Mouse (Mus musculus): ENCODE data around the gene Spdef. TPM values are rescaled to one million over a fixed set of nuclear protein-coding genes. Genes with fewer than 3 reads are reported as not detected.

The Spdef gene
- total and polyA plus RNA-seq, 2 experiments = 0.48 TPM; not detected in 1

- WGBS = 35% methylated on average over 13 of the region's 13 CpGs
- Histone ChIP-seq H3K36me3 (ENCODE audit: control insufficient read depth, insufficient read depth, low read length) (no peaks in the 10 kb centered on the region), H3K4me3 (ENCODE audit: insufficient read depth, low read depth, low read length) (no peak overlapping the region), H3K79me2 (ENCODE audit: control insufficient read depth, insufficient read depth, low read length) (no peaks in the 10 kb centered on the region), H3K27ac (replicated peaks; ENCODE audit: insufficient read depth, low read depth, low read length) (no peak overlapping the region), H3K4me1 (ENCODE audit: control insufficient read depth, insufficient read depth, low read length) (no peaks in the 10 kb centered on the region), H3K27me3 (ENCODE audit: control insufficient read depth, insufficient read depth, low read length) (no peaks in the 10 kb centered on the region), H3K9ac (ENCODE audit: low read depth, low read length) (no peak overlapping the region)
- no peak for DNase-seq (ENCODE audit: extremely low read depth, low read depth, low spot score)
- TF ChIP-seq POLR2A (IDR thresholded peaks at IDR 0.05; ENCODE audit: extremely low read depth, insufficient read depth, low read length) = no peak
These were observed 5.8 kb upstream of the Spdef start for GRCm38 (mm10) chr17:27734344-27735073.

GRCm38 (mm10) chr17:27732694-27733093 lies 3.9 kb upstream of the Spdef start:
- Histone ChIP-seq H3K27me3 (ENCODE audit: control insufficient read depth, insufficient read depth, low read length) (no peaks in the 10 kb centered on the region), H3K79me2 (ENCODE audit: control insufficient read depth, insufficient read depth, low read length) (no peaks in the 10 kb centered on the region), H3K4me3 (ENCODE audit: insufficient read depth, low read depth, low read length) (no peak overlapping the region), H3K9ac (ENCODE audit: low read depth, low read length) (no peak overlapping the region), H3K27ac (replicated peaks; ENCODE audit: insufficient read depth, low read depth, low read length) (no peak overlapping the region), H3K4me1 (ENCODE audit: control insufficient read depth, insufficient read depth, low read length) (no peaks in the 10 kb centered on the region), H3K36me3 (ENCODE audit: control insufficient read depth, insufficient read depth, low read length) (no peaks in the 10 kb centered on the region)
- DNase-seq (ENCODE audit: extremely low read depth, low read depth, low spot score) = no peak
- WGBS = 75% methylated on average over 3 of the region's 3 CpGs
- TF ChIP-seq POLR2A (IDR thresholded peaks at IDR 0.05; ENCODE audit: extremely low read depth, insufficient read depth, low read length) (no peak), CTCF (IDR thresholded peaks at IDR 0.05; ENCODE audit: low read depth, low read length) (no peak)

DNA sequence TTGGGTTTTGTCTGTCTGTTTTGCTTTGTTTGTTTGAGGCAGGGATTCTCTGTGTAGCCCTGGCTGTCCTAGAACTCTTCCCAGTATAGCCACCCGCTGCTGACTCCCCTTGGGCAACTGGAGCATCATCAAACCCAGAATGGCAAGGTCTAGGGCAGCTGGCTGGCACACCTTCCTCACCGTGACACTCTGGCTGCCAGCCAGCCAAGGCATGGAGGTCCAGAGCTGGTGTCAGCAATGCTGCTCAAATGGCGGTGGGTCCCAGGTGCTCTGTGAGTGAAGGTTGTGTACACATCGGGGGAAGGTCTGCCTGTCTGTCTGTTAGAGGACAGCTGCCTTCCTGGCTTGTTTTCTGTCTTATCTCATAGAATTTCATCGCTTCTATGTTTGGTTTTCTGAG lies 3.4 kb upstream of the Spdef start:
- Histone ChIP-seq H3K4me3 (ENCODE audit: insufficient read depth, low read depth, low read length) (no peak overlapping the region), H3K4me1 (ENCODE audit: control insufficient read depth, insufficient read depth, low read length) (no peaks in the 10 kb centered on the region), H3K79me2 (ENCODE audit: control insufficient read depth, insufficient read depth, low read length) (no peaks in the 10 kb centered on the region), H3K27me3 (ENCODE audit: control insufficient read depth, insufficient read depth, low read length) (no peaks in the 10 kb centered on the region), H3K36me3 (ENCODE audit: control insufficient read depth, insufficient read depth, low read length) (no peaks in the 10 kb centered on the region), H3K9ac (ENCODE audit: low read depth, low read length) (no peak overlapping the region), H3K27ac (replicated peaks; ENCODE audit: insufficient read depth, low read depth, low read length) (no peak overlapping the region)
- DNase-seq (ENCODE audit: extremely low read depth, low read depth, low spot score) = no peak
- TF ChIP-seq CTCF (IDR thresholded peaks at IDR 0.05; ENCODE audit: low read depth, low read length) (no peak), POLR2A (IDR thresholded peaks at IDR 0.05; ENCODE audit: extremely low read depth, insufficient read depth, low read length) (no peak)
- WGBS = 37% methylated on average over 5 of the region's 5 CpGs

DNA sequence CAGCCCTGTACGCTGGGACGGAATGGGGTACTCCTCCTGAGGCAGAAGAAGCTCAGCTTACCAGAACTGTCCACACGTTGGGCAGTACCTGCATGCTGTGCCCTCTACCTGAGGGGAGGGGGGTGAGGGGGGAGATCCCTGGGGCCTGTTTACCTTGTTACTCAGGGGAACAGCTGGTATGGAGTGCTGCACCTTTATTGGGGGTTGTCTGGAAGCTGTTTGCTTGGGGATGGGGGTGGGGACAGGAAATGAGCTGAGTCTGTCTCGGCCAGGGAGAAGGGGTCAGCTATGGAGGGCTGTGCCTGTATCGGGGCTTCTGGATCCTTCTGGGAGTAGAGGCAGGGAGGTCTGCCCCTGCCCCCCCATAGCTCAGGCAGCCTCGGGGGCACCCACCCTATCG lies 2.2 kb downstream of the Spdef start:
- Histone ChIP-seq H3K9ac (ENCODE audit: low read depth, low read length) (no peak overlapping the region), H3K36me3 (ENCODE audit: control insufficient read depth, insufficient read depth, low read length) (no peaks in the 10 kb centered on the region), H3K4me3 (ENCODE audit: insufficient read depth, low read depth, low read length) (no peak overlapping the region), H3K79me2 (ENCODE audit: control insufficient read depth, insufficient read depth, low read length) (no peaks in the 10 kb centered on the region), H3K4me1 (ENCODE audit: control insufficient read depth, insufficient read depth, low read length) (no peaks in the 10 kb centered on the region), H3K27me3 (ENCODE audit: control insufficient read depth, insufficient read depth, low read length) (no peaks in the 10 kb centered on the region), H3K27ac (replicated peaks; ENCODE audit: insufficient read depth, low read depth, low read length) (no peak overlapping the region)
- 54% methylated on average over 7 of the region's 7 CpGs for WGBS
- DNase-seq (ENCODE audit: extremely low read depth, low read depth, low spot score) = no peak
- TF ChIP-seq POLR2A (IDR thresholded peaks at IDR 0.05; ENCODE audit: extremely low read depth, insufficient read depth, low read length) = no peak
- TF ChIP-seq CTCF (IDR thresholded peaks at IDR 0.05; ENCODE audit: low read depth, low read length) = no peak

- Histone ChIP-seq H3K9ac (ENCODE audit: low read depth, low read length) (no peak overlapping the region), H3K36me3 (ENCODE audit: control insufficient read depth, insufficient read depth, low read length) (no peaks in the 10 kb centered on the region), H3K27me3 (ENCODE audit: control insufficient read depth, insufficient read depth, low read length) (no peaks in the 10 kb centered on the region), H3K4me1 (ENCODE audit: control insufficient read depth, insufficient read depth, low read length) (no peaks in the 10 kb centered on the region), H3K27ac (replicated peaks; ENCODE audit: insufficient read depth, low read depth, low read length) (no peak overlapping the region), H3K79me2 (ENCODE audit: control insufficient read depth, insufficient read depth, low read length) (no peaks in the 10 kb centered on the region), H3K4me3 (ENCODE audit: insufficient read depth, low read depth, low read length) (no peak overlapping the region)
- TF ChIP-seq CTCF (IDR thresholded peaks at IDR 0.05; ENCODE audit: low read depth, low read length) = no peak
- no peak for TF ChIP-seq POLR2A (IDR thresholded peaks at IDR 0.05; ENCODE audit: extremely low read depth, insufficient read depth, low read length)
- DNase-seq (ENCODE audit: extremely low read depth, low read depth, low spot score) = no peak
- WGBS = 34% methylated on average over 10 of the region's 10 CpGs
These were observed 3.3 kb downstream of the Spdef start for GRCm38 (mm10) chr17:27725412-27725811.

DNA sequence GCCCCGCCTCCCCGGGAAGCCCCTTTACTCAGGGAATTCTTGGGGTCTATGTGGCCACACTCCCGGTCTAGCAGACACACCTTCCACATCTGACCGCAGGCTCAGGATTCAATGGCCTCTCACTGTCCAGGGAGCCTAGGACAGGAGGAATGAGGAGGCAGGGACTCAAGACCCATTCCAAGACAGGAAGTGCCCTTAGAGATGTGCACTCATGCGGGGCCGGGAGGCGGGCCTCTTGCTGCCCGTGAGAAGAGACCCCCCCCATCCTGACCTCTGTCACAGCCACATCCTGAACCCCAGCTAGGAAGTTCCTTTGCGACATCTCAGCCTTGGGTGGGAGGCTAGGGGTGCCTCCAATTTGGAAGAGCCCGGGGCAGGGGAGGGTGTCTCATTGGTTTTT lies 3.7 kb downstream of the Spdef start:
- WGBS = 49% methylated on average over 10 of the region's 10 CpGs
- no peaks in the 10 kb centered on the region for H3K79me2 ChIP-seq (ENCODE audit: control insufficient read depth, insufficient read depth, low read length)
- H3K36me3 ChIP-seq (ENCODE audit: control insufficient read depth, insufficient read depth, low read length) = no peaks in the 10 kb centered on the region
- no peak overlapping the region for H3K4me3 ChIP-seq (ENCODE audit: insufficient read depth, low read depth, low read length)
- no peak for DNase-seq (ENCODE audit: extremely low read depth, low read depth, low spot score)
- H3K27ac ChIP-seq (replicated peaks; ENCODE audit: insufficient read depth, low read depth, low read length) = no peak overlapping the region
- no peaks in the 10 kb centered on the region for H3K4me1 ChIP-seq (ENCODE audit: control insufficient read depth, insufficient read depth, low read length)
- TF ChIP-seq POLR2A (IDR thresholded peaks at IDR 0.05; ENCODE audit: extremely low read depth, insufficient read depth, low read length) = no peak
- no peak for TF ChIP-seq CTCF (IDR thresholded peaks at IDR 0.05; ENCODE audit: low read depth, low read length)
- H3K9ac ChIP-seq (ENCODE audit: low read depth, low read length) = no peak overlapping the region
- no peaks in the 10 kb centered on the region for H3K27me3 ChIP-seq (ENCODE audit: control insufficient read depth, insufficient read depth, low read length)

All from liver, adult 2 months (tissue).